Mouse (Mus musculus) cortical plate, adult 2 months (tissue): ENCODE results near the gene Tkt. TPM values are rescaled to one million over a fixed set of nuclear protein-coding genes. Genes with fewer than 3 reads are reported as not detected.

Experiments used
- H3K27ac ChIP-seq: fragments of 200-500 bp; 2 replicates; pipeline ENCODE4 v1.5.1; 2012; ENCODE audit warnings: low read length, control low read depth, inconsistent platforms; ENCODE audit not compliant: insufficient read depth
- H3K4me1 ChIP-seq: fragments of 200-500 bp; 2 replicates; pipeline ENCODE4 v1.6.1; 2011; ENCODE audit warnings: low read length; ENCODE audit not compliant: control insufficient read depth, insufficient read depth
- H3K4me3 ChIP-seq: fragments of 200-500 bp; 2 replicates; pipeline ENCODE4 v1.5.1; 2011; ENCODE audit warnings: mild to moderate bottlenecking, low read length, control low read depth; ENCODE audit not compliant: insufficient read depth
- CTCF ChIP-seq: fragments of 200-500 bp; IDR thresholded peaks from 2 replicates; pipeline ENCODE4 v1.5.1; 2011; ENCODE audit warnings: mild to moderate bottlenecking, control low read depth, low read length; ENCODE audit not compliant: insufficient read depth; ENCODE audit errors: extremely low read depth
- POLR2A ChIP-seq: fragments of 200-500 bp; IDR thresholded peaks from 2 replicates; pipeline ENCODE4 v1.6.1; 2011; ENCODE audit warnings: mild to moderate bottlenecking, low read length, control low read depth; ENCODE audit not compliant: insufficient read depth; ENCODE audit errors: extremely low read depth
- polyA plus RNA-seq: library from polyadenylated mRNA; depleted of rRNA; stranded (reverse); fragments of >200 nt; gene quantifications from 2 replicates; pipeline ENCODE4 v1.2.3, GENCODE M21; 2012

The Tkt gene
- polyA plus RNA-seq, 1 experiment = 154 TPM

- Histone ChIP-seq H3K4me3 (no peak overlapping the region), H3K4me1 (peaks cover 13% of the 10 kb centered on the region), H3K27ac (no peak overlapping the region)
- TF ChIP-seq CTCF = no peak
- no peak for TF ChIP-seq POLR2A
These were observed 3.8 kb downstream of the Tkt start for GRCm38 (mm10) chr14:30551981-30552380.

- no peak for TF ChIP-seq POLR2A
- no peak for TF ChIP-seq CTCF
- Histone ChIP-seq H3K27ac (no peak overlapping the region), H3K4me1 (peaks cover 10% of the 10 kb centered on the region), H3K4me3 (no peak overlapping the region)
These were observed 5.0 kb downstream of the Tkt start for GRCm38 (mm10) chr14:30553185-30553584.

- TF ChIP-seq POLR2A = no peak
- TF ChIP-seq CTCF = no peak
- Histone ChIP-seq H3K4me3 (no peak overlapping the region), H3K4me1 (peaks cover under 1% of the 10 kb centered on the region; the same call in 1 of the 2 replicates), H3K27ac (no peak overlapping the region)
These were observed 8.5 kb downstream of the Tkt start for GRCm38 (mm10) chr14:30556651-30557050.

GRCm38 (mm10) chr14:30557730-30558129 is 9.6 kb downstream of the Tkt start:
- TF ChIP-seq POLR2A (no peak), CTCF (no peak)
- H3K4me1 ChIP-seq = no peaks in the 10 kb centered on the region
- no peak overlapping the region for H3K4me3 ChIP-seq
- H3K27ac ChIP-seq = no peak overlapping the region

- H3K4me3 ChIP-seq = no peak overlapping the region
- H3K4me1 ChIP-seq = no peaks in the 10 kb centered on the region
- TF ChIP-seq POLR2A = no peak
- no peak for TF ChIP-seq CTCF
- no peak overlapping the region for H3K27ac ChIP-seq
These were observed 11.2 kb downstream of the Tkt start for GRCm38 (mm10) chr14:30559321-30559850.

- H3K27ac ChIP-seq = no peak overlapping the region
- no peak overlapping the region for H3K4me3 ChIP-seq
- TF ChIP-seq POLR2A (no peak), CTCF (no peak)
- H3K4me1 ChIP-seq = no peaks in the 10 kb centered on the region
These were observed 12.7 kb downstream of the Tkt start for GRCm38 (mm10) chr14:30560803-30561389.

DNA sequence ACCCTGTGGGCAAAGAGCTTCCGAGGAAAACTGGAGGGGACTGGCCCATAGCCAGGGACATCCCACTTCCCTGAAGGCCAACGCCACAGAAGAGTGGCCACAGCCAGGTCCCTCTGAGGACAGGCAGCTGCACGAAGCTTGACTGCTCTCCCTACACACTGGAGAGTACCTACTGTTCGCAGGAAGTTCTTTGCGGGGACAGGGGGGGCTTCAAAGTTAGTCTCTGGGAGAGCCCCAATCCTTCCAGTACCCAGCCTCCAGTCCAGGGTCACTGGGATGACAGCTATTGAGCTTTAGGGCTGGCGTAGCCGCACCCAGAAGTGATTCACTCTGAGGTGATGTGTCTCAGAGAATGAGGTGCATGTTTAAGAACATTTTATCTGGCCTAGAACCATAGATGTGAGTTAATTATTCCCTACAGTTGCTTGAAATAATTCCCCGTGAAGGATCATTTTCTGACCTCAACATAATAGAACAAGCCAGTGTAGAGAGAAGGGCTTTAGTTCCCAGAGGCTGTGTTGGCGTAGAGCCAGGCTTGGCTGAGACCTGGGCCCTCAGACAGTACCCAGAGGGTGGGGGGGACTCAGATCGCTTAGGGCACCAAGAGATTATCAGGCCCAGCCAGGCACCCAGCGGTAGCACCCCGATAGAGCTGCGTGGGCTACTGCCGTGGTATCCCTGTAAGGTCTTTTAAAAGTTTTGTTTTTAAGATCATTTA is 13.5 kb downstream of the Tkt start:
- H3K4me1 ChIP-seq = no peaks in the 10 kb centered on the region
- no peak overlapping the region for H3K27ac ChIP-seq

DNA sequence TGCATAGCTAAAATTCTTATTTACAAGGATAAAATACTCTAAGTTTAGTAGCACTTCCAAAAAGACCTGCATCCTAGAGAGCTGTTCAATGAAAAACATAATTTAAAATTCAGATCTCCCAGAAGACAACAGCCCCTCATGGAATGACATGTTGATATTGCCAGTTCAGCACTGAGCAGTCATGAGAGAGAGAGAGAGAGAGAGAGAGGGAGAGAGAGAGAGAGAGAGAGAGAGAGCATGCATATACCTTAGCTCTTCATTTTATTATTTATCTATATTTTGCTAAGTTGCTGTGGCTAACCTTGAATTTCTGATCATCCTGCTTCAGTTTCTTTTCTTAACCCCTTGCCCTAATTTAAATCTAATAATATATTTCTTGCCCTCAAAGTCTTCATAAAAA is 14.2 kb downstream of the Tkt start:
- H3K4me1 ChIP-seq = no peaks in the 10 kb centered on the region
- TF ChIP-seq POLR2A = no peak
- TF ChIP-seq CTCF = no peak

More for the DNA sequence above, 13.5 kb downstream of the Tkt start:
- no peak for TF ChIP-seq POLR2A
- no peak for TF ChIP-seq CTCF
- no peak overlapping the region for H3K4me3 ChIP-seq

DNA sequence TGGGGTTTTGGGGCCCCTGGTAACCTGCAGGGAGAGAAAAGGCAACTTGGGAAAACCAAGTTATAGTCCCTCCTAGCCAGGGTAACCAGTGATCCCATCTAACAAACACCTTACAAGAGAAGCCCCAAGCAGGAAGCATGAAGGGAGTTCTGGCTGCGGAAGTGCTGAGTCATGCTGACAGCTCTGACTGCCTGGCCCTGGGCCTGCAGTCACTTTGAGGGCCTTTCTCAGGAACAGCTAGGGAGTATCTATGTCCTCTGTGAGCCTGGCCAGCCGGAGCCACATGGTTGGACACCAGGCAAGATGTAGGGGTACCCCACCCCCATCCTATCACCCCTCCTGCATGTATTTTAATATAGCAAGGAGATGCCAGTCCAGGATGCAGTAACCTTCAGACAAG is 16.3 kb downstream of the Tkt start:
- H3K4me3 ChIP-seq = no peak overlapping the region
- TF ChIP-seq CTCF (no peak), POLR2A (no peak)
- H3K4me1 ChIP-seq = no peaks in the 10 kb centered on the region
- no peak overlapping the region for H3K27ac ChIP-seq

More for the DNA sequence above, 14.2 kb downstream of the Tkt start:
- Histone ChIP-seq H3K27ac (no peak overlapping the region), H3K4me3 (no peak overlapping the region)

DNA sequence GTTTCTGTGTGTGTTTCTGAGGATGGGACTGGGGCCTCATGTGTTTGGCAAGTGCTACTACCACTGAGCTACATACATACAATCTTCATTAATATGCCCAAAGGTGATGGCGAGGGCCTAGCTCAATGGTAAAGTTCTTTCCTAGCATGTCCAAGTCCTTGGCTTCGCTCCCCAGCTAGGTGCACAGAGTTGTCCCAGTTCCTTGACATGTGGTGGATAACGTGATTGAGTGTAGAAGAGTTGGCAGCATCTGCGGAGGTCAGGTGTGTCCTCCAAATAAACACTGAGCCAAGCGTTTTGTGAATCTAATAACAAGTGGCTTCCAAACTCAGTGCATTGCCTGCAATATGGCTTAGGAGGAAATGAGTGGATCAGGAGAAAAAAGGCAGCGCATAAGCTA is 18.2 kb downstream of the Tkt start:
- TF ChIP-seq POLR2A (no peak), CTCF (no peak)
- Histone ChIP-seq H3K4me1 (no peaks in the 10 kb centered on the region), H3K27ac (no peak overlapping the region), H3K4me3 (no peak overlapping the region)
